Mouse (Mus musculus) lung, adult 2 months (tissue): ENCODE measurements around the gene Tmem63a. TPM values are rescaled to one million over a fixed set of nuclear protein-coding genes. Genes with fewer than 3 reads are reported as not detected.

Experiments used
- DNase-seq: peaks from one replicate; pipeline ENCODE4 v3.0.0; 2022
- H3K4me1 ChIP-seq: fragments of 200-500 bp; 2 replicates; pipeline ENCODE4 v1.6.1; 2011; ENCODE audit warnings: low read length; ENCODE audit not compliant: control insufficient read depth, insufficient read depth
- H3K4me3 ChIP-seq: fragments of 200-500 bp; replicated peaks from 2 replicates; pipeline ENCODE3; 2011; ENCODE audit warnings: low read depth, mild to moderate bottlenecking, control low read depth, low read length; ENCODE audit errors: extremely low read depth
- CTCF ChIP-seq: fragments of 200-500 bp; IDR thresholded peaks from 2 replicates; pipeline ENCODE4 v1.5.1; 2011; ENCODE audit warnings: mild to moderate bottlenecking, low read length, control low read depth; ENCODE audit not compliant: insufficient read depth
- POLR2A ChIP-seq: fragments of 200-500 bp; IDR thresholded peaks from 2 replicates; pipeline ENCODE4 v1.6.1; 2011; ENCODE audit warnings: low read depth, mild to moderate bottlenecking, control low read depth, low read length, borderline replicate concordance; ENCODE audit errors: extremely low read depth
- WGBS: fragments of 180-500 bp; shearing (Covaris S2); methylation state at CpG from one replicate; pipeline ENCODE4 v1.1.7; 2018; 5-methylcytosine and 5-hydroxymethylcytosine counted together
- polyA plus RNA-seq: library from polyadenylated mRNA; depleted of rRNA; stranded (reverse); fragments of >200 nt; gene quantifications from 2 replicates; pipeline ENCODE4 v1.2.3, GENCODE M21; 2012

Gene Tmem63a
- polyA plus RNA-seq, 1 experiment: 81.7 TPM

- Histone ChIP-seq H3K4me3 (no peak overlapping the region), H3K4me1 (peaks cover 5% of the 10 kb centered on the region; the same call in 1 of the 2 replicates)
- 91% methylated on average over 8 of the region's 8 CpGs for whole genome bisulfite sequencing
- no peak for DNase-seq
- TF ChIP-seq CTCF: no peak
These were observed 14.3 kb downstream of the Tmem63a start for GRCm38 (mm10) chr1:180956401-180956800.

- Histone ChIP-seq H3K4me3 (no peak overlapping the region), H3K4me1 (peaks cover 5% of the 10 kb centered on the region; the same call in 1 of the 2 replicates)
- TF ChIP-seq CTCF (no peak), POLR2A (no peak)
- WGBS: 56% methylated on average over 8 of the region's 8 CpGs
- no peak for DNase-seq
These were observed 14.8 kb downstream of the Tmem63a start for GRCm38 (mm10) chr1:180956973-180957381.

GRCm38 (mm10) chr1:180957989-180958388 is 15.8 kb downstream of the Tmem63a start:
- Histone ChIP-seq H3K4me3 (no peak overlapping the region), H3K4me1 (peaks cover 5% of the 10 kb centered on the region; the same call in 1 of the 2 replicates)
- WGBS: 64% methylated on average over 3 of the region's 3 CpGs
- TF ChIP-seq POLR2A: no peak
- TF ChIP-seq CTCF: no peak
- no peak for DNase-seq

GRCm38 (mm10) chr1:180958797-180959196 is 16.7 kb downstream of the Tmem63a start:
- WGBS: 69% methylated on average over 3 of the region's 3 CpGs
- no peak for TF ChIP-seq CTCF
- TF ChIP-seq POLR2A: no peak

GRCm38 (mm10) chr1:180965786-180966185 is 23.6 kb downstream of the Tmem63a start:
- 52% methylated on average over 3 of the region's 3 CpGs for WGBS
- DNase-seq: no peak
- TF ChIP-seq CTCF (no peak), POLR2A (no peak)

More at GRCm38 (mm10) chr1:180958797-180959196, 16.7 kb downstream of the Tmem63a start:
- DNase-seq: no peak
- H3K4me1 ChIP-seq: peaks cover 5% of the 10 kb centered on the region; the same call in 1 of the 2 replicates
- no peak overlapping the region for H3K4me3 ChIP-seq

GRCm38 (mm10) chr1:180966542-180966941 is 24.4 kb downstream of the Tmem63a start:
- TF ChIP-seq POLR2A (no peak), CTCF (no peak)
- WGBS: 52% methylated on average over 3 of the region's 3 CpGs
- Histone ChIP-seq H3K4me1 (peaks cover 9% of the 10 kb centered on the region), H3K4me3 (no peak overlapping the region)
- DNase-seq: no peak

More at GRCm38 (mm10) chr1:180965786-180966185, 23.6 kb downstream of the Tmem63a start:
- H3K4me1 ChIP-seq: peaks cover 9% of the 10 kb centered on the region
- H3K4me3 ChIP-seq: no peak overlapping the region

- no peak for DNase-seq
- Histone ChIP-seq H3K4me1 (peaks cover 9% of the 10 kb centered on the region), H3K4me3 (no peak overlapping the region)
- TF ChIP-seq CTCF (no peak), POLR2A (no peak)
- 86% methylated on average over 7 of the region's 7 CpGs for WGBS
These were observed 25.1 kb downstream of the Tmem63a start for GRCm38 (mm10) chr1:180967261-180967660.

GRCm38 (mm10) chr1:180972941-180973340 is 30.8 kb downstream of the Tmem63a start:
- H3K4me3 ChIP-seq: no peak overlapping the region
- H3K4me1 ChIP-seq: no peaks in the 10 kb centered on the region
- 90% methylated on average over 11 of the region's 11 CpGs for WGBS
- TF ChIP-seq POLR2A: no peak
- TF ChIP-seq CTCF: no peak
- no peak for DNase-seq

- peak; percentile 22; the same call in 1 of the 2 replicates for TF ChIP-seq CTCF
- no peak for TF ChIP-seq POLR2A
- no peaks in the 10 kb centered on the region for H3K4me1 ChIP-seq
- 56% methylated on average over 14 of the region's 14 CpGs for WGBS
- DNase-seq: peak; percentile 32
- no peak overlapping the region for H3K4me3 ChIP-seq
These were observed 32.1 kb downstream of the Tmem63a start for GRCm38 (mm10) chr1:180974126-180974746.

- DNase-seq: peak; percentile 53
- H3K4me3 ChIP-seq: no peak overlapping the region
These were observed 34.1 kb downstream of the Tmem63a start for GRCm38 (mm10) chr1:180976110-180976679.

More at GRCm38 (mm10) chr1:180976110-180976679, 34.1 kb downstream of the Tmem63a start:
- TF ChIP-seq CTCF: peak; percentile 92
- TF ChIP-seq POLR2A: no peak
- WGBS: 44% methylated on average over 4 of the region's 4 CpGs
- no peaks in the 10 kb centered on the region for H3K4me1 ChIP-seq
